Mouse (Mus musculus) thymus, postnatal 25 days (tissue): ENCODE data around the gene Clcn7.
"Not testable (repeated sequence)": the region's sequence is repeated elsewhere in the genome, so short reads cannot be mapped to it uniquely, and the experiment has no call there.

Experiments
- DNase-seq: peaks from one replicate; pipeline ENCODE4 v3.0.0; 2022

The Clcn7 gene

DNA sequence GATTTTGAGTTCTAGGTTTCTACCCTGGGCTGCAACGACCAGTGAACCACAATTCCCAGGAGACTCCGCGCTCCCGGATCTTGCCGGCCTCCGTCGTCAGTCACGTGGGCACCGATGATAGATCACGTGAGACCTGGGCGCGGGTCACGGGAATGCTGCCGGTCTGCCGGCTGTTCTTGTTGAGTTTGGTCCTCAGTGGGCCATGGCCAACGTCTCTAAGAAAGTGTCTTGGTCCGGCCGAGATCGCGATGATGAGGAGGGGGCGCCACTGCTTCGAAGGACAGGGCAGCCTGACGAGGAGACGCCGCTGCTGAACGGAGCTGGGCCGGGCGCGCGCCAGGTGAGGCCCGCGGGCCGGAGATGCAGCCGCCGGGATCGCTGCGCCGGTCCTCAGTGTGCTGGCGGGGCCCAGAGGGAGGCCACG lies at the start of gene Clcn7:
TSS of gene Clcn7 (plus strand) at position 117 of the 424 bp plus-strand sequence.
- peak; percentile 86 for DNase-seq

DNA sequence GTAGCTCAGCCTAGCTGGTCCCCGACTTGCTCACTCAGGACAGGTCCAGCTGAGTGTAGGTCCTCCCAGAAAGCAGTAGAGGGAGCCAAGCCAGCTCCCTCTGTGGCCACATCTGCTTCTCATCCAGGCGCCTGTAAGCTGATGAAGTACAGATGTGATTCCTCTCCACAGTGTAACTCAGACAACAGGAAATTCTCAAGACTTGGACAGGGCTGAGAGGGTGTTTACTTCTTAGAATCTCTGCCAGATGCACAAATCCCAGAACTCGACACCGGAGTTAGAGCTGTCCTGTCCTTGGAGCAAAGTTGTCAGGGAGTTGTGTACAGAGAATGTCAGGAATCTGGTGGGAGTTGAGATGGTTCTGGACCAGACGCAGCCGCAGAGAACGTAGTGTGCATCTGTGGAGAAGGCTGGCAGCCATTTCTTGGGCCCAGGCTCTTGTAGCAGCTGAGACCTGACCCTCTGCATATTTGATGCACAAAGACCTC lies 49.7 kb upstream of the Clcn7 start, which contains the start of gene Tmem204:
TSS of gene Tmem204 (minus strand) at position 148 of the 488 bp plus-strand sequence.
- no peak for DNase-seq

DNA sequence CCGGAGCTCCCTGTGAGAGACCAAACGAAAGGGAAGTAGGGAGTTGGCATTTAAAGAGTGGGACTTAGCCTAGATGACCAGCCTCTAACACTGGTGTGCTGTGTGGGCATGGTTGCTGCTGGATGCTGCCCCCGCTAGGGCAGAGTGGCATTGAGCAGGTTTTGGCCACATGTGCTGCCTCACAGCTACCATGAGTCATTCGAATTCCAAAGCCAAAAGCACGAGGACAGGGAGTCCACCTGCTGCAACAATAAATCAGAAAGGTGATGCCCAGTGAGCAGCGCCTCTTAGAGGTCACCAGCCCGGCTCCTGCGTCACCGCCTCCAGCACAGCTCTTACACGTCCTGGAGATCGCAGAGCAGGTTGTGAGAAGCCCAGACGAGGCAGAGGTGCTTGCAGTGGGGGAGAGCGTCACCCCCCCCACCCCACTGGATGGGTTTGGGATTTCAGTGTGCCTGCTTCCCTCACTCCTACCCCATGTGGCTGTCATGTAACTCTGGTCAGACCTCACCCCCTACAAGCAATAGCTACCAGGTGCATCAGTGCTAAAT lies 48.3 kb upstream of the Clcn7 start:
- DNase-seq, result no peak

DNA sequence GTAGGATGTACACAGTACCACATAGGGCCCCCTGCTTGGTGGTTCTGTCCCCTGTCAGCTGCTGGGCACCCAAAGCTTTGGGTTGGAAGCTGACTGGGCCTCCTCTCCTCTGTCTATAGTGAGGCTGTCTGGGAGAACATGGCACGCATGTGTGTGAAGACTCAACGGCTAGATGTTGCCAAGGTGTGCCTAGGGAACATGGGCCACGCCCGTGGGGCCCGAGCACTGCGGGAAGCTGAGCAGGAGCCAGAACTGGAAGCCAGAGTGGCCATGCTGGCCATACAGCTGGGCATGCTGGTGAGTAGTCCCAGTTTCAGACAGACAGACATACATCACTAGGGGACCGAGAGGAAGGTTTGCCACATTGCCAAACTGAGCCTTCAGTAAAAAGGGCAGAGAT lies 46.5 kb upstream of the Clcn7 start:
- DNase-seq, result no peak

DNA sequence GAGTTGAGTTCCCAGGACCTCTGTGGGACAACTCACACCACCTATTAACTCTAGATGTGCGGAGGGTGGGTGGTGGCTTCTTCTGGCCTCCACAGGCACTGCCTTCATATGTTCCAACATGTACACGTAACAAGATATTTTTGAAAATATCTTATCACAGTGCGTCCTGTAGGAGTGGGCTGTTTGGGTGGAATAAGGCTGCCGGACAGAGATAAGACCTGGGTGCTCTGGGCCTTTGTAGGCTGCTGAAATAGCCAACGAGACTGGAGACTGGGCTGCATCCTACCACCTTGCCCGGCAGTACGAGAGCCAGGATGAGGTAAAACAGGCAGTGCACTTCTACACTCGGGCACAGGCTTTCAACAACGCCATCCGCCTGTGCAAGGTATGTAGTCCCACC lies 44.0 kb upstream of the Clcn7 start:
- no peak for DNase-seq

DNA sequence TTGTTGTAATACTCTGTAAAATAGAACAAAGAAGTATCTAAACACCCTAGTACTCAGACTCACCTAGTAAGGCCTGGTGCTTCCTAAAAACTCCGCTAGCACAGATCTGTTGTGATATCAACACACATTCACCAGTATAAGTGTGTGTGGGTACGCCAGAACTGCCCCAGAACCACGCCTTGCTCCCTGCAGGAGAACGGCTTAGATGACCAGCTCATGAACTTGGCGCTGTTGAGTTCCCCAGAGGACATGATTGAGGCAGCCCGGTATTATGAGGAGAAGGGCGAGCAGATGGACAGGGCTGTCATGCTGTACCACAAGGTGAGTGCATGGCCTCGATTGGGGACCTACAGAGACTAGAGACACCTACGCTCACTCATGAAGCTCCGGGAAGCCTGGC lies 42.7 kb upstream of the Clcn7 start:
- no peak for DNase-seq

DNA sequence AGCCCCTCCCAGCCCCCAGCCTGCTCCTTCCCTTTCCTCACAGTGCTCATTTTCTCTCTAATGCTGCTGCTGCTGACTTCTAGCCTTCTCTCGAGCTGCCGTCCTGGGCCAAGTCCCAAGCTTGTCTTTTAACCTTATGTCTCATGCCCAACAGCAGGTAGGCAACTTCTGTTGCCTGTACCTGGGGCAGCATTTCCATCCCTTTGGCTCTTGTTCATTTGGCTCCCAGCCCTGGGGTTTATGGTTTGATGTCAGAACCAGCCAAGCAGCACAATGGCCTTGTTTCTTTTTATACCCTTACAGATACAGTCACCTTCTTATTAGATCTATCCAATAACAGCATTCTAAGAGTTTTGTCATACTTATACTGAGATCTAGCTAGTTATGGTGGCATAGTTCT lies 37.0 kb upstream of the Clcn7 start:
- no peak for DNase-seq

DNA sequence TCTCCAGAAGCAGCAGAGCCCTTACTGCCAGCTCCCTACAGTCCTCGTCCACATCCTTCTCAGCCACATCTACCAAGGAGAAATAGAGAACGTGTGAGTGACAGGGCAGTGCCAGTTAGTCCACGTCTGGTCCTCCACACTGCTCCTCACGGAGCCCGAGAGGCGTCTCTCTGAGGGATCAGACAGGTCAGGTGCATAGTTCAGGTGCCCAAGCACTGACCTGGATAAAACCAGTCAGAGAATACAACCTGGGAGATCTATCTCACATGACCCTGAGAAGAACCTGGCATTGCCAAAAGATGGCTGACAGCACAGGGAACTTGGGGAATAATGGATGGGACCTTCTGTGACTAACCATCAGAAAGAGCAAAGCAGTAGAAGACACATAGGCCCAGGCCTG lies 33.1 kb upstream of the Clcn7 start:
- DNase-seq, result no peak

DNA sequence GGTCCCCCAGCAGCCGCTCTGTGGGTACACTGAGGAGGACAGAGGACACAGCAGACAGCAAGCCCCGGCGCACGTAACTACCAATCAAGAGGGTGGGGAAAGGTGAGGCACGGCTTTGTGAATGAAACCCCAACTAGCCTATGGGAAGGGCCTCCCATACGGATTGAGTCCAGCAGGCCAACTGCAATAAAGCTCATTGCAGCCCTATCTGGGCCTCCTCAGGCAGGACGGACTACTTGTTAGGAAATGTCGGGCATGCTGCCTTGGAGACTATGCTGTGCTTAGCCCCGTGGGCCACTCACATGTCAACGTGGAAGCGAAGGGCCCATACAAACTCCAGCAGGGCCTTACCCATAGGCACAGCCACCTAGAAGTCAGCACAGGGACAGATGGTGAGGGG lies 31.9 kb upstream of the Clcn7 start:
- no peak for DNase-seq

DNA sequence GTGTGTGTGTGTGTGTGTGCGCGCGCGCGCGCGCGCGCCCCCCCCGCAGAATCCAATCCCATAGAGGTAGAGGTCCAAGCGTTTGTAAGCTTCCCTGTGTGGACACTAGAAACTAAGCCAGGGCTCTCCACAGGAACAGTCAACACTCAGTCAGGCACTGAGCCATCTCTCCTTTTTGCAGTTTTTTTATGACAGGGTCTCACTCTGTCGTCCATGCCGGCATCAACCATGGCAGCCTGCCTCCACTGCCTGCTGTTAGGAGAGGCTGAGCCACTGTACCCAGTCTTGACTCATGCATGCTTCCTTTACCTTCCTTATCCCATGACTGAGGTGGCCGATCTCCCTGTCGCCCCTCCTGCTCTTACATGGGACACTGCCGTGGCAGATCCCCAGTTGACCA lies 25.4 kb upstream of the Clcn7 start:
- DNase-seq, result no peak

DNA sequence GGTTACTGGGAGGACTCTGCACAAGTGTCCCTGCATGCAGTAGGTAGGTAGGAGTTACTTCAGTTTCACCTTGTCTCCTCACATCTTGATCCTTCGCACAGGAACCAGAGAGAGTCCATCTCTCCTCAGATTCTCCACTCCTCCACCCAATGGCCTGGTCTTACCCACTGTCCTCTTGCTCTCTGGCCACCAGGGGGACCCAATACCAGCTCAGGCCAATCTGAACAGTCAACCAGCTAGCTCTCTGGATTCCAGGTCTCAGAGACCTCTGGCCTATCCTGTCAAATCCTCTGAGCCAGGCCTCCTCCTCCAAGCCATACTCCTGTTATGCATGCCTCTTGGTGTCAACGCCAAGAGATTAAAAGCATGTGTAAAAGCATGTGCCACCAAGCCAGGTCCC lies 23.6 kb upstream of the Clcn7 start:
- DNase-seq, result no peak

DNA sequence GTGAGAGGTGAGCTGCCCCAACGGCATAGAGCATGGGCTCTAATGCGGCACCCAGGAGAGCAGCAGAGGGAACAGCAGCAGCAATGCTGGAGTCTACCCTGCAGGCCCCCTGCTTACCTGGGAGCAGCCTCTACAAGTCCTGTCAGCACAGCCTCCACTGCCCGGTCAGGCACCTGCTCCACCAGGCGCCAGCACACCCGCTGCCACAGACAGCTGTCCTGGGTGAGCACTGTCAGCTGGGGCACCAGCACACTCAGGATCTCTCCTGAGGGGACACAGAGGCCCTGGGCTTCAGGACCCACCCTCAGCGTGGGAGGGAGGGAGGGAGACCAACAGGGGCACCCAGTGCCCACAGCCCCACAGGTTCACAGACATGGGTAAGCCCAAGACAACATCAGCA lies 22.6 kb upstream of the Clcn7 start:
- no peak for DNase-seq

DNA sequence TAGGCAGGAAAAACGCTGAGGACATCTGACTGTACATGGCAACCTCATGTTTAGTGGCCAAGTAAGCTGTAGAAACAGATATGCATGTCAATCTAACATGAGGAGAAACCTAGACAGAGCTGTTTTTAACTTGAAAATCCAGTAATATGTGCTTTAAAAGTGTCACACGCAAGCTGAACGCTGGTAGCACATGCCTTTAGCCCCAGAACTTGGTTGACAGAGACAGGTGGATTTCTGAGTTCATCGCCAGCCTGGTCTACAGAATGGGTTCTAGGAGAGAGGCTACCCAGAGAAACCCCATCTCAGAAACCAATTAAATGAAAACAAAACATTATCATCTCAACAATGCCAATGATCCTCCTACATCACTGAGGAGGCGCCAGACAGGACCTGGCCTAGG lies 22.0 kb upstream of the Clcn7 start:
- DNase-seq, result no peak

DNA sequence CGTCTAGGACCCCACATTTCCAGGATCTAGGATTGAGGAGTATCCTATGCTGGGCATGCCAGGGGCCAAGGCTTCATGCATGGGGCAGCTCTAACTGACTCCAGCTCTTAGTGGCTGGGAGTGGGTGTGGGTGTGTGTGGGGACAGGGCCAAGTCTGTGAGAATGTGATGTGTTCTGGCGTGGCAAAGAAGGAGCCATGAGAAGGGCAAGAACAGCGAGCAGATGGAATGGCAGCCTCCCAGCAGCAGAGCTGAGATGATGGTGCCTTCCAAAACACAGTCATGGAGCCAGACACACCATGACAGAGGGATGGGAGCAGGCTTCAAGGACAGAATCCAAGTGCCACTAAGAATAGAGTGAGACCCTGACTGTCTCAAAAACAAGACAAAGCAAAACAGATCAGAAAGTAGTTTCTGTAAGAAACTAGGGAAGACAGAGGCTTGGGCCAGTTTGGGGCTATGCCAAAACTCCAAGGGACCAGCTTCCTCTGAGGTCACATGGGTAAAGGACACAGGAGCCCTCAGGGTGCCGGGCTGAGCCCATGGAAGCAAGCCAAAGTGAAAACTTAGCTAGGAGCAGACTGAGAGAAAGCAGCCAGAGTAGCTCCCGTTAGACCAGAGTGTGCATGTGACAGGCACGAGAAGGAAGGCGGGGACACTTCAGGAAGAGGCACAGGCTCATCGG lies 21.3 kb upstream of the Clcn7 start:
- no peak for DNase-seq

DNA sequence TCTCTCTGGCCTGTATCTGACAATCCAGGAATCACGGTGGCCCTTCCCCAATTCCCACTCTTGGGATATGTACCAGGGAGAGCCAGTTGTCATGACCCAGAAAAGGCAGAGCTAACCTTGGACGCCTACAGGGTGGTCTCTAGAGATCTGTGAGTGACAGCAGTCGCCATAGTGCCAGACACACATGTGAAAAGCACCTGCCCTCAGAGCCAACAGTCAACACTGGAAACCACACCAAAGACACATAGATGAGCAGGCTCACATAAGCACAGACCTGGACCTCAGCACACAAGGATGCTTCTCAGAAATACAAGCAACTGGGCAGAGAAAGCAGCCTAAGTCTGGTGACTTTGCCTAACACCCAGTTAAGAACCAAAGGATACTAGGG lies 20.8 kb upstream of the Clcn7 start:
- no peak for DNase-seq

DNA sequence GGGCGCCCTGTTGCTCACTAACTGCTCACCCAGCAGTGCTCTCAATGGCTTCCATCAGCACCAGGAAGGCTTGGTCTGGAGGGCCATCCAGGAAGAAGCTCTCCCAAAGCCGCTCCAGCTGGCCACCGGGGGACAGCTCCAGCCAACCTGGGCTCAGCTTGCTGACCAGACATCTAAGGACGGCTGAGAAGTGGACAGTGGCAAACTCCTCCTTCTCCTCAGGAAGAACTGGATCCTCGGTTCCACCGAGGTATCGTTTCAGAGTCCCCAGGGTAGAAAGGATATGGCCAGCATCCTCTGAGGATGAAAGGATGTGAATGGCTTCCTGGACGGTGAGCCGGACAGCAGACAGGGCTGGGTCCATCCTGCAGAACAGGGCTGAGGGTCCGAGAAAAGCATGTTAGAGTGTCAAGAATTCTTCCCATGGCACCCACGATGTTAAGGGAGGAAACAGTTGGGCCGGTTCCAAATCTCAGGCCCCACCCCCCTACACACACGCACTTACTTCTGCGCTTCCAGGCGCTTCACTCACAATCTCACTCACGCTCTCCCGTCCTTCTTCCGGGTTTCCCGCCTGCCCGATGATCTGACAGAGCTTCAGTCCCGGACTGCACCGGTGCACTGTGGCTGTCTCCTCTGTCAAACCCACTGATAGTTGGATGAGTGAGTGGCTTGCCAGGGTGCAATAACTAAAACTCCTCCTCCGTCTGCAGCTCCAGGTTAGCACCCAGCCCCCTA lies 18.1 kb upstream of the Clcn7 start:
- DNase-seq, result no peak

DNA sequence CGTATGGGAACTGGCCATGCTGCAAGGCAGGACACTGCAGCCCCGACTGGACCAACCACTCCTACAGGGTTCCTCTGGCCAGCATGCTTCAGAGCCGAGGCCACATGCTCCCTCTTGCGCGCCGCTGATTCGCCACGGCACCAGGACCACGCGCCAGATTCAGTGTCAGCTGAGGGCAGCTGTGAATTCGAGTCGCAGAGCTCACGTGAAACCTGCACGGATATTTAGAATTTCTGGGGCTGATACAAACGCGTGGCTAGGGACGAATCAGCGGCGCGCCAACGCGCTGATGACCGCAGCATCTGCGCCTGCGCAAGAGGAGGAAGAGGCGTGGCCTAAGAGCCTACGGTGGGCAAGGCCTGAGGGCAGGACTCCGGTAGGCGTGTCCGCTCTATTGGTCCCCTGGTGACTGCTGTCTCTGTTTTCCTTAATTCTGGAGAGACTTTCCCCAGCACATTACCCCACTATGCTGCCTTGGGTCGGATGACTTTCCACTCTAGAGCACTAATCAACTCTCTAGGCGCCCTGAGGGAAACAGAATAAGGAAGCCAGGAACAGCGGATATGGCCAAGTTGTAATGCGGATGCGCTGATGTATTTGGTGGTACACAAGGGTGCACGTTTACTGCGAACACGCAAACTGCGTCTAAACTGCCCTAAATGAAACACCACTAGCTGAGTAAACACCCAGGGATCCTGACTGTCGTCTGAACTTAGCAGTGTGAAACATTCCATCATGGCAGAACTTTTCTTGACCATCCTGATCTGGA lies 17.3 kb upstream of the Clcn7 start, which contains the start of gene Telo2:
TSS of gene Telo2 (minus strand) at position 304 of the 769 bp plus-strand sequence.
- DNase-seq, result peak; percentile 93

DNA sequence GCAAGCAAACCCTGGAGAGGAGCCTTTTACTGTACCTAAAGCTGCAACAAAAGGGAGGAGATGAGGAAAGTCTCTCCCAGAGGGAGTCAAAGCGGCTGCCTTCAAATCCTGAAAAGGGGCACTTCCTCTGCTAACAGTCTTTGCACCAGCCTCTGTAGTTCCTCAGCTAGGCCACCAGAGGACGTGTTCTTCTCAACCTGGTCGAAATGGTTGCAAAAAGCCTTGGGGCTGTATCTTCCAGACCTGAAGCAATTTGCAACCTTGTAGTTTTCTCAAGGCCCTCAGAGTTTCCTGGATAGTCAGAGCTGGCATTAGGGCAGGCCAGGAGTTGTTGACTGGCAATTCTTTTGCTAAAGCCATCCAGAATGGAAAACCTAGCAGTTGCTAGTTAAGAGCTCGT lies 15.9 kb upstream of the Clcn7 start:
- peak; percentile 33 for DNase-seq

DNA sequence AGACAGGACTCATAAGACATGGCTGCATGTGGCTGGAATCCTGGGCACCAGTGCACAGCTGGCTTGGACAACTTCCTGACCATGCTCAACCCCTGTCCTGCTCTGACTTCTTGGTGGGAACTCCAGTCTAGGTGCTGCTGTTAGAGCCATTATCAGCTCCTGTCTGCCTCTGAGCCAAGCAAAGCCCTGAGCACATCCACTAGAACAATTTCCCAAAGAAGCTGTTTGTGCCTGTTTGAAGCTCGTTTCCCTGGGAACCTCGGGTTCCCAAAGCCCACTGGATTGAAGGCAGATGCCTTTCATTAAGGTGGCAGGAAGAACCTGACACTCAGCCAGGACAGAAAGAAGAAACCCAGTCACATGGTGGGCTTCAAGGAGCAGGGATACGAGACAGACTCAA lies 12.8 kb upstream of the Clcn7 start, which contains the start of gene Ptx4:
TSS of gene Ptx4 (plus strand) at position 355 of the 400 bp plus-strand sequence.
- no peak for DNase-seq

DNA sequence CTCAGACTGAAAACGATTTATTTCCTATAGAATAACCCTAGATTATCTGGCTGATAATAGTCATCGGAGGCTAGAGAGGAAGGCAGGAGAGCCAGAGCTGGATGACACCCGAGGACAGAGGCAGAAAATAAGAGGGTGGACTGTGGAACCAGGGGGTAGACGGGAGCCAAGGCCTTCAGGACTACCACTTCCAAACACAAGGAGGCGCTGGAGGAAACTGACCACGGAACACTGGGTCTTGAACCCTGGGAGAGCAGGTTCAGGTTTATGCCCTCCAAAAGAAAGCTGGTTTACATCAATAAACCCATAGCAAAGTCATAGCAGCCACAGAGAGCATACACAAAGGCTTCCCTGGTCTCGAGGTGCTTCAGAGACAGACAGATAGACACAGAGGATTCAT lies 9.2 kb upstream of the Clcn7 start:
- DNase-seq, result peak; percentile 52

DNA sequence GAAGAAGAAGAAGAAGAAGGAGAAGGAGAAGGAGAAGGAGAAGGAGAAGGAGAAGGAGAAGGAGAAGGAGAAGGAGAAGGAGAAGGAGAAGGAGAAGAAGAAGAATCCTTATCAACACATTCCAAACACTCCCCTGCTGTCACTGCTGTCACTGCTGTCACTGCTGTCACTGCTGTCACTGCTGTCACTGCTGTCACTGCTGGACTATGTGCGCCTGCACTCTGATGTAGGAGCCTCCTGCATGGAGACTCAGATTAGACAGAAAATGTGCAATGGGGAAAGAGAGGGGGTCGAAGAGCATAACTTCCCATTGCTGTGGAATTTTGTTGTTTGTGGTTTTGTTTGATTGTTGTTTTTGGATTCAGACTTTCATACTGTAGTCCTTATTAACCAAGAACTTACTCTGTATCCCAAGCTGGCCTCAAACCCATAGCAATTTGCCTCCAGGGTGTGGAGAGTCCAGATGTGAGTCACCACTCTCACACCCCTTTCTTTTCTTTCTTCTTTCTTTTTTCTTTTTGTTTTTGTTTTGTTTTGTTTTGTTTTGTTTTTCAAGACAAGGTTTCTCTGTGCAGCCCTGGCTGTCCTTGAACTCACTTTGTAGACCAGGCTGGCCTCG lies 7.6 kb upstream of the Clcn7 start:
- DNase-seq, result not testable (repeated sequence)

DNA sequence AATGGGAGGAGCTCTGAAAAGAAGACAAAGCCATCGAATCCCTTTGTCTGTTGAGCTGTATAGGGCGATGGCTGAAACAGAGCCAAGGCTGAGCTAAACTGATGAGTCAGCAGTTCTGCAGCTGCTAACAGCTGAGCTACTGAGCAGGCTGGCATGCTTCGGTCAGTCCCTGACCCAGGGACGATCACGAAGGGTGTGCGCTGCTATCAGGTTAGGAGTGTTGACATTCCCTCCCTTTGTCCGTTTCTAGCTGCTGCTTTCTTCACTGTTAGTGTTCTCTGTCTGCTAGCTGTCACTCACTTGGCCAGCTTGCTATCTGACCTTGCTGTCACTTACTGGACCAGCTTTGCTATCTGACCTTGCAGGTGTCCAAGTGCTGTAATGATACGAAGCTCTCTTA lies 6.1 kb upstream of the Clcn7 start:
- no peak for DNase-seq

DNA sequence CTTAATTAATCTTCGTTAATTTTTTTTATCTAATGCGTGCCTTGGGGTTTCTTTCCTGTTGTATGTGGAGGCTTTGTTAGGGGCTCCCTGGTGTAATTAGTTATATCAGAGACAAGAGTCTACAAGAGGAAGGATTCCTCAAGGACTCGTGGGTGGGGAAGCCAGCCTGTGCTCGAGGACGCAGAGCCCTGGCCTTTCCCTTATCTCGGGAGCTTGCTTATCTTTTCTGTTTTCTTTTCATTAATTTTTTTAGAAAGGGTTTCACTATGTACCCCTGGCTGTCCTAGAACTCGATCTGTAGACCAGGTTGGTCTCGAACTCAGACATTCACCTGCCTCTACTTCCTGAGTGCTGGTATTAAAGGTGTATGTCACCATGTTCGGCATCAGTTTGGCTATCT lies 5.5 kb upstream of the Clcn7 start:
- DNase-seq, result no peak
